Mouse (Mus musculus) CH12.LX (cell line): ENCODE results near the gene Diexf.

Experiments
- CTCF ChIP-seq, 2 experiments: IDR thresholded peaks in 1 of 2; conservative IDR thresholded peaks in 1 of 2; 2 replicates each; pipeline ENCODE4 v1.5.1; 2011 to 2012; ENCODE audit warnings: low read depth in 2 of 2, low read length in 2 of 2, improper control_type of control experiment in 1 of 2, inconsistent platforms in 1 of 2, mild to moderate bottlenecking in 1 of 2, moderate library complexity in 1 of 2
- EP300 ChIP-seq: IDR thresholded peaks from 2 replicates; pipeline ENCODE4 v1.6.1; 2011; ENCODE audit warnings: low read length, improper control_type of control experiment
- GABPA ChIP-seq: IDR thresholded peaks from 2 replicates; pipeline ENCODE4 v1.6.1; 2012; ENCODE audit warnings: low read depth, low read length, improper control_type of control experiment, inconsistent platforms; ENCODE audit not compliant: insufficient replicate concordance
- POLR2A ChIP-seq: IDR thresholded peaks from 2 replicates; pipeline ENCODE4 v1.6.1; 2011; ENCODE audit warnings: low read depth, mild to moderate bottlenecking, improper control_type of control experiment, low read length
- RCOR1 ChIP-seq: conservative IDR thresholded peaks from 2 replicates; pipeline ENCODE4 v1.6.1; 2012; ENCODE audit warnings: low read depth, mild to moderate bottlenecking, inconsistent platforms, low read length, improper control_type of control experiment
- SMC3 ChIP-seq: IDR thresholded peaks from 2 replicates; pipeline ENCODE4 v1.6.1; 2011; ENCODE audit warnings: low read depth, low read length, improper control_type of control experiment
- ZMIZ1 ChIP-seq: IDR thresholded peaks from 2 replicates; pipeline ENCODE4 v1.6.1; 2012; ENCODE audit warnings: low read depth, mild to moderate bottlenecking, inconsistent platforms, low read length, improper control_type of control experiment
- ZNF384 ChIP-seq: IDR thresholded peaks from 2 replicates; pipeline ENCODE4 v1.6.1; 2012; ENCODE audit warnings: low read depth, low read length, improper control_type of control experiment, inconsistent platforms

GRCm38 (mm10) chr1:193102029-193102428, 28.0 kb downstream of the Diexf start:
- TF ChIP-seq RCOR1 (no peak), ZMIZ1 (no peak), EP300 (no peak), POLR2A (no peak), GABPA (no peak), ZNF384 (no peak), CTCF (conservative IDR thresholded peaks at IDR 0.05 in 1 of 2, IDR thresholded peaks at IDR 0.05 in 1 of 2; ENCODE audit: low read depth in 2 of 2, low read length in 2 of 2) (no peak), SMC3 (no peak)
